Mouse (Mus musculus) urinary bladder, postnatal 36 days (tissue): ENCODE data around the gene Tbx3.

Experiments used
- DNase-seq, 2 experiments: peaks; one replicate each; pipeline ENCODE4 v3.0.0; 2022; ENCODE audit warnings: low spot score in 2 of 2, mixed read lengths in 1 of 2

The Tbx3 gene

GRCm38 (mm10) chr5:119679614-119680328 lies 9.3 kb downstream of the Tbx3 start:
- no peak for DNase-seq

GRCm38 (mm10) chr5:119680329-119681010 lies 10.0 kb downstream of the Tbx3 start:
- DNase-seq = no peak

GRCm38 (mm10) chr5:119681011-119681832 lies 10.8 kb downstream of the Tbx3 start:
- DNase-seq = no peak

GRCm38 (mm10) chr5:119681833-119682210 lies 11.4 kb downstream of the Tbx3 start:
- DNase-seq = peak in 1 of 2 experiments; percentile 69

GRCm38 (mm10) chr5:119682646-119683515 lies 12.4 kb downstream of the Tbx3 start:
- no peak for DNase-seq

GRCm38 (mm10) chr5:119683861-119684260 lies 13.4 kb downstream of the Tbx3 start:
- DNase-seq = no peak

- peak in 1 of 2 experiments; percentile 12 for DNase-seq
Observed at GRCm38 (mm10) chr5:119684701-119685391, 14.4 kb downstream of the Tbx3 start.

GRCm38 (mm10) chr5:119685446-119686198 lies 15.2 kb downstream of the Tbx3 start:
- peak in 1 of 2 experiments; percentile 67 for DNase-seq

GRCm38 (mm10) chr5:119686199-119686964 lies 15.9 kb downstream of the Tbx3 start:
- DNase-seq = peak in 1 of 2 experiments; percentile 81

GRCm38 (mm10) chr5:119687005-119687855 lies 16.8 kb downstream of the Tbx3 start:
- peak in 1 of 2 experiments; percentile 37 for DNase-seq

- peak in 1 of 2 experiments; percentile 3 for DNase-seq
Observed at GRCm38 (mm10) chr5:119687856-119688206, 17.4 kb downstream of the Tbx3 start.

GRCm38 (mm10) chr5:119688306-119688705 lies 17.8 kb downstream of the Tbx3 start:
- no peak for DNase-seq

GRCm38 (mm10) chr5:119688914-119689420 lies 18.5 kb downstream of the Tbx3 start:
- no peak for DNase-seq

GRCm38 (mm10) chr5:119689501-119689900 lies 19.0 kb downstream of the Tbx3 start:
- DNase-seq = no peak

GRCm38 (mm10) chr5:119691075-119691474 lies 20.6 kb downstream of the Tbx3 start:
- peak in 1 of 2 experiments; percentile 86 for DNase-seq

GRCm38 (mm10) chr5:119692425-119692824 lies 22.0 kb downstream of the Tbx3 start:
- DNase-seq = no peak

GRCm38 (mm10) chr5:119694914-119695313 lies 24.4 kb downstream of the Tbx3 start:
- no peak for DNase-seq

- DNase-seq = no peak
Observed at GRCm38 (mm10) chr5:119703031-119703430, 32.6 kb downstream of the Tbx3 start.
